Mouse (Mus musculus) lung, adult 2 months (tissue): ENCODE data around the gene Gm20388.

Source experiments
- CTCF ChIP-seq: fragments of 200-500 bp; IDR thresholded peaks from 2 replicates; pipeline ENCODE4 v1.5.1; 2011; ENCODE audit warnings: mild to moderate bottlenecking, low read length, control low read depth; ENCODE audit not compliant: insufficient read depth
- POLR2A ChIP-seq: fragments of 200-500 bp; IDR thresholded peaks from 2 replicates; pipeline ENCODE4 v1.6.1; 2011; ENCODE audit warnings: low read depth, mild to moderate bottlenecking, control low read depth, low read length, borderline replicate concordance; ENCODE audit errors: extremely low read depth

DNA sequence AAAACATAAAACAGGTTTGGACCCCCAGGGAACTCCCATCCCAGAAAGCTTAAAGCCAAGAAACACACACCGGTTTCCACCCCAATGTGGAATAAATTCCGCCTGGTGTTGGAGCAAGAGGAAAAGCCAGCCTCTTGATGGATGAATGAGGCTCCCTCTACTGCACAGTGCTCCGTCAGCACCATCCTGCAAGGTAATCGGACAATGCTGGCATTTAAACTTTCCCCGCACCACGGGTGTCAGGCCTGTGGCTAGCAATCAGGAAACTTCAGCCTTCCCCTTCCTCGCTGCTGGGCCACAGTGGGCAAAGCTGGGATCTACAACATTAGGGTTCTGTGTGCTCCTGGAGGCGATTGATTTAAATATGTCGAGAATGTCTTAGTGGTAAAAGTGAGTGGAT lies 1581.0 kb downstream of the Gm20388 start:
- TF ChIP-seq CTCF (no peak), POLR2A (no peak)
